Mouse (Mus musculus): ENCODE results near the gene Ptprd.
"Not testable (repeated sequence)": the region's sequence is repeated elsewhere in the genome, so short reads cannot be mapped to it uniquely, and the experiment has no call there.

Gene Ptprd

GRCm38 (mm10) chr4:76215141-76215540, 1996.6 kb downstream of the Ptprd start:
- no peak for DNase-seq (ENCODE audit: low spot score in 2 of 2)

DNA sequence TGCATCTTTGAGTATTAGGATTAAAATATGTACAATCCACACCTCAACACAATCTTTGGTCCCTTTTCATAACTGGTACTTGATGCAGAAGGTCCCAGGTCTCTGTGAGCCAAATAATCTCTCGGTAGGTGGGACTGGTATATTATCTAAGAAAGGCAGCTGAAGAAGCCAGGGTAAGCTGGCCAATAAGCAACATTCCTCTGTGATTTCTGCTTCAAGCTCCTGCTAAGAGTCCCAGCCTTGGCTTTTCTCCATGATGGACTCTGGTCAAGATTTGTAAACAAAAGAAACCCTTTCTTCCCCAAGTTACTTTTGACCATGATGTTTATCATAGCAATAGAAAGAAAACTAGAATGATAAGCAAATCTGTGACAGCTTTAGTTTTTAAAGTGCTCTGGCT, 2012.4 kb downstream of the Ptprd start:
- no peak for DNase-seq (ENCODE audit: low spot score in 2 of 2)

DNA sequence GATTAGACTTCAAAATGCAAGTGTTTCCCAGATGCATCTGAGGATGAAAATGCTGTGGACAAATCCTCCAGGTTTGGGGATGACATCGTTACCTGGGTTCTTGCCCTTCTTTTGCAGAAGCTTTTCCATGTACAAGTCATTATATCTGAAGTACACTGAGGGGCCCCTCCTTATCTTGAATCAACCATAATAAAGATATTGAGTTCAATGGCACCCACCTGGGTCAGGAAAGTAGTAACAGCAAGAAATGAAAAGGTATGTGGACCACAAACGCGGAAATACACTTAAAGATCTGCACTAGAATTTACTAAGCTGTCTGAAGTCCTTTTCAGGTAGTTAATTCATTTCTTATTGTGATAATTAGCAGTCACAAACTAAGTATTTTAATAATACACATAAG, 2017.0 kb downstream of the Ptprd start:
- DNase-seq (ENCODE audit: low spot score in 2 of 2) = no peak

- DNase-seq (ENCODE audit: low spot score in 2 of 2) = no peak
These were observed 2018.3 kb downstream of the Ptprd start for GRCm38 (mm10) chr4:76193496-76193895.

DNA sequence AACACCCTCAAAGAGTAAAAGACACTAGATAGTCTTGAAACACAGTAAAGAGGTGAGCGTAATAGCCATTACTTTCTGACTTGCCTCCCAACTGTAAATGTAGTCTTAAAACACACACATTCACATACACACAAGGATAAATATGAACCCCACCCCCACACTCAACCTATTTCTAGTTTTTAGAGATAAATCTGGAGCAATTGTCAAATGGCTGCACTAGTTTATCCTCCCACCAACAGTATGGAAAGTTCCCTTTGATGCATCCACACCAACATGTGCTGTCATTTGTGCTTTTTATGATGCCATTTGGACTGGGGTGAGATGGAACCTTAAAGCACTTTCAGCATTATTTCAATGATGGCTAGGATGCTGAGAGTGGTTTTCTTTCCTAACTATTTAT, 2019.7 kb downstream of the Ptprd start:
- no peak for DNase-seq (ENCODE audit: low spot score in 2 of 2)

DNA sequence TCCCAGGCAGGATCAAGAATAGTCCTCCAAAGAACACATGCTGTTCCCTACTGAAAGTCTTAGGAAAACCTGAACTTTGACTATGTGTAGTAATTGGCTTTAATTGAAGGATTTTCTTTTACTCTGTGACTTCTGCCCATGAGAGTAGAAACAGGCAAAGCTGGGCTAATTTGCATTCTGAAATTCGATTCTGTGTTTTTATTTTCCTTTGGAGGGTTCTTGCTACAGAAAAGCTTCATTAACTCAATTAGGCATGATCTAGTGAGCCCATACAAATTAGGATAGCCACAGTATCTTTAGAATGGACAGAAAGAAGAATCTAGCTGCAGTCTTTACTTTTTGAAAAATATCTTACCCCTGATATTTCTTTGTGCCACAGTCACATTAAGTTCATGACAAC, 2021.0 kb downstream of the Ptprd start:
- DNase-seq (ENCODE audit: low spot score in 2 of 2) = no peak

DNA sequence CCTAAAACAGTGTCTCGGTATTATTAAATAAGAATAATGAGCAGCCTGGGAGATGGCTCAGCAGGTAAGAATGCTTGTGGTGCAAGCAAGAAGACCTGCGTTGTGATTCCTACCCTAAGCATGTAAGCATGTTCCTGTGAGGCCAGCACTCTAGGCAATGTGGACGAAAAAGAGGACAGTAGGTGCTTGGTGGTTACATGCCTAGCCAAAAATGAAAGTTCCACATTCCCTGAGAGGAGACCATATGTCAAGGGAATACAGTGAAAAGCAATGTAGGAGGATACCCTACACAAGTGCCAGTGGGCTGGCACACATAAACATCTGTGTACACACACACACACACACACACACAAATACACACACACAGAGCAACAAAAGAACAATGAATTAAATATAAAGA, 2028.7 kb downstream of the Ptprd start:
- DNase-seq (ENCODE audit: low spot score in 2 of 2) = no peak

- no peak for DNase-seq (ENCODE audit: low spot score in 2 of 2)
These were observed 2032.3 kb downstream of the Ptprd start for GRCm38 (mm10) chr4:76179497-76179896.

DNA sequence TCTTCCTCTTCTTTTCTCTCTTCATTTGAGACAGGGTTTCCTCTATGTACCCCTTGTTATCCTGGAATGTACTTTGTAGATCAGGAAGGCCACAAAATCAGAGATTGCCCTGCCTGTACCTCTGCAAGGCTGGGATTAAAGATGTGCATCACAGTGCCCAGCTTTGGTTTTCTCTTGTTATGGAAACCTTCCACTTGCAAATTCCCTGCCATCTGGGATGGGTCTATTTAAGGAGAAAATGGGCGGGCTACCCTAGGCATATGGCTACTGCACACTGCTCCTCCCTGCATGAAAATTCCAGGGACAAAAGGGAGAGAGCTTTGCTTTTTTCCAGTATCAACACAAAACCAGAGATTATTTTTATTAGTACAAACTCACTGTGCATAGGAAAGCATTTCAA, 2036.7 kb downstream of the Ptprd start:
- no peak for DNase-seq (ENCODE audit: low spot score in 2 of 2)

GRCm38 (mm10) chr4:76155750-76156149, 2056.0 kb downstream of the Ptprd start:
- DNase-seq (ENCODE audit: low spot score in 2 of 2) = no peak

- DNase-seq (ENCODE audit: low spot score in 2 of 2) = no peak
These were observed 2057.6 kb downstream of the Ptprd start for GRCm38 (mm10) chr4:76154190-76154589.

DNA sequence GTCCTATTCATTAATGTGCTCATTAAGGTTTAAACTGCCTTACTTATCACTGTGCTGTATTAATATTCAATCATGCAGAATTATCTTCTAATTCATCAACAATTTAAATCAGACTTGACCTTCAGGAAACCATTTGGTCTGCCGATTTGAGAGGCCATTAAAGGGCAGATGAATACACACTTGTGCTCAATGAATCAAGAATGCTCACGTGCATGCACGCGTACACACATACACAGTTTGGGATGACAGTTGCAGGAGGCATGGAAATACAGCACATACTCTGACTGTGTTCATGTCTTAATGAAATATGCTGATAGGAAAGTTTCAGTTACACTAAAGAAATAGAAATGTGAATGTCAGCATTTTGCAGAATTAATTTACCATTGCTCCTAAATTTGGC, 2066.8 kb downstream of the Ptprd start:
- DNase-seq (ENCODE audit: low spot score in 2 of 2) = no peak

GRCm38 (mm10) chr4:76144333-76144732, 2067.4 kb downstream of the Ptprd start:
- DNase-seq (ENCODE audit: low spot score in 2 of 2) = no peak

DNA sequence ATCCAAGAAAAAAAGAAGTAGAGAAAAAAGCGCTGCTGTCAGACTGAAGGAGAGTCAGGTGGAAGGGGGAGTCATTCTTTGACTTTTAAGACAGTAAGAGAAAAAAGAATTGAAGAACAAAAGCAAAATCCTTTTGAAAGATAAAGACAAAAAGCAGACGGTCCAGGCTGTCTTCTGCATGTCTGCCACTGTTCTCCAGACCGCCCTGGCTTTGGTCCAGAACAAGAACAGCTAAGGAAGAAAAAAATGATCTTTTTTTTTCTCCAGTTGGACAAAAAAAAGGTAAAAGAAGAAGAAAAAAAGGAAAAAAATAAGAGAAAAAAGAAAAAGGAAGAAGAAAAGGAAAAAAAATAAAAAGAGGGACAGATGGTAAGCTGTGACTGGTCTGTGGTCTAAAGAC, 2073.9 kb downstream of the Ptprd start:
- DNase-seq (ENCODE audit: low spot score in 2 of 2) = no peak

DNA sequence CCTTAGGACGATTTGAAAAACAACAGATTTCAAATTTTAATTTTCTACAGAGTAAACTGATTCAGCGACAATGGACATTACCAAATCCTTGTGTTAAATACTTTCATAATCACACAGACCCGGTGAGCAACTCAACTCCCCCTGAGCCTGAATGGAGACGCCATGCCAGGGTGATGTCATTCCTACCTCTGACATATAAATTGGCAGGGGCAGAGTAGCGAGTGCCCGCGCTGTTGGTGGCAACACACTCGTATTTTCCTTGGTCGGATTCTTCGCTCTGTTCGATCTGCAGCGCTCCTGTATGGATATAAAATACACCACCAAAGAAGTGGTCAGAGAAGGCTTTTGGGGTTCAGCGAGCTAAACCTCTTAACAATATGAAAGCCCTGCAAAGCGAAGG, 2075.1 kb downstream of the Ptprd start:
- DNase-seq (ENCODE audit: low spot score in 2 of 2) = no peak

- DNase-seq (ENCODE audit: low spot score in 2 of 2) = no peak
These were observed 2119.9 kb downstream of the Ptprd start for GRCm38 (mm10) chr4:76091845-76092244.

DNA sequence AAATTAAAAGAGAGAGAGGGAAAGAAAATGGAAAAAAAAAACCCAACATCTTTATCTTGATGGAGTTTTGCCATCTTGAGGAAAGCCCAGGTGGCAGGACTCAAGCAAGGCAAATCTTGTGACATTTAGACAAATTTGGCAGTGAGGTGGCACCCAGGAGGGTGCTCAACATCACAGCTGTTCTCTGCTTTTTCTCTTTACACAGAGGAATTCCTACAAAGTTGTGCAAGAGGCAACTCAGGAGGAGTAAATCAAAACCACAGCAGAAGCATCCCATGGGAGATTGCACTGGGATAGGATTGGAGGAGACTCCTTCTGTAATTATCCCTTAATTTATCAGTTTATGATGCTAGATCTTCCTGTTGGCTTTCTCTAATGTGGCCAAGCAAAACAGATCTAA, 2121.9 kb downstream of the Ptprd start:
- no peak for DNase-seq (ENCODE audit: low spot score in 2 of 2)

GRCm38 (mm10) chr4:76076051-76076450, 2135.7 kb downstream of the Ptprd start:
- DNase-seq (ENCODE audit: low spot score in 2 of 2) = no peak

- no peak for DNase-seq (ENCODE audit: low spot score in 2 of 2)
These were observed 2138.5 kb downstream of the Ptprd start for GRCm38 (mm10) chr4:76073286-76073685.

DNA sequence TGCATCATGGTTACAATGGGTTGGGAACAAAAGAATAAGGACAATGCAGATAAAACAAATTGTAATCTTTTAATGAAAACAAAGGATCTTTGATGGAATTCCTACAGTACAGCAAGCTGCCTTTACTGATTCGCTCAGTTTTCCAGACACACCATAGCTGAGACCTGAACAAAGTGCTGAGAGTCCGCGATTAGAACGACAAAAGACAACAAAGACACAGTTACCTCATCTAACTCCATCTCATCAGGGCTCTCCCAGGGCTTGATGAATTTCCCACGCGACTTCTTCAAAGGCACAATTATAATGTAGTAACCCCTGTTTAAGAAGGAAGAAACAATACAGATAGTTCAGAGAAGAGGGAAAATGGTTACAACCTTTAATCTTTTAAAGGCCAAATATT, 2140.0 kb downstream of the Ptprd start:
- DNase-seq (ENCODE audit: low spot score in 2 of 2) = no peak

DNA sequence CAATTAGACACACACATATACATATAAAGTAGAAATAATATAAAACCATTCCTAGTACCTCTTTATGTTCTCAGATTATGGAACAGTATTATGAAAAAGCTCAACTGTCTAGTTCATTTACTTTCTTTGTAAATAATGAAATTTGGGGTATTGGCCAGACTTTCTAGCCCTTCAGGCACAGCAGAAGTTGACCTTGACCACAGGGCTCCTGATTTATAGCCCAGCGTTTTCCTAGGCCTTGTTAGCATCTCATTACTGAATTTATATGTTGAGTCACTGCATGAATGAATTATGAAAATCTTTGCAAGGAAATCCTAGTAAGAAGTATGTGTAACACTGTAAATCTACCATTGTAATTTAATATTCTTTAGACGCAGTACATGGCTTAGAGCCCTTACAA, 2154.9 kb downstream of the Ptprd start:
- no peak for DNase-seq (ENCODE audit: low spot score in 2 of 2)

DNA sequence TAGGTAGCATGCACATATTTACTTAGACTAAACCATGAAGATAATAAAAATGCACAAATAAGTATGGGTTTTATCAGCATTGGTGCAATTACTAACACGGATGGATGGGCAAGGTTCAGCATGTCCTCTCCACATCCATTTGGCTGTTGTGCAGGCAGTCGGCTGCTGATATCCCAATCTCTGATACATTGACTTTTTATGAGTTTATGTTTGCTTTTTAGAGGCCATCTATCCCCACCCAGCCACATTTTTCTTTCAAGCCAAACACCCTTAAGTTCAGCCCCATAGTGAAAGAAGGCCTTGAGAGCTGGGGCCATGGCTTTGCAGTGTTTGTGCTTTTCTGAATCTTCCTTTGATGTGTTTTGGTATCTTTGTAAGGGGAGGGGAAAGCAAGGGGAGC, 2166.1 kb downstream of the Ptprd start:
- no peak for DNase-seq (ENCODE audit: low spot score in 2 of 2)

DNA sequence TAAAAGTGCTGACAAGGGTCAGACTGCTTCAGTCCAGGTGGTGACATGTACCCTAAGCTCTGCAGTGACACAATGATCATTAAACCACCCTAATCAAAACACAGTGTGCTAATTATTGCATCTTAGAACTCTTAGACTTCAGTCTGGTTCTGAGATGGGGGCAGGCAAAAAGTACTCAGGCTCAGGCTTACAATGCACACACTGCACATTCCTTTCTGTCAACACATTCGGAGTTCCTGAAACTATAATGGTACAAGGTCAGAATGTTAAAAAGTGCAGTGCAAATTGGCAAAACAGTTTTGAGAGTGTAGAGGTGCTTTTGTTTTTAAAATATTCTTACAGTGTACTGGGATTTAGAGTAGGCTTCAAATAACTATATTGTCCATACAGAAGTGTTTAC, 2167.0 kb downstream of the Ptprd start:
- DNase-seq (ENCODE audit: low spot score in 2 of 2) = no peak

- DNase-seq (ENCODE audit: low spot score in 2 of 2) = not testable (repeated sequence)
These were observed 2174.6 kb downstream of the Ptprd start for GRCm38 (mm10) chr4:76037178-76037577.
